Mouse (Mus musculus) spleen, postnatal 10 days (tissue): ENCODE data around the gene Gbe1.

Experiments used
- DNase-seq, 2 experiments: peaks; one replicate each; pipeline ENCODE4 v3.0.0; 2021 to 2022; ENCODE audit warnings: low spot score in 2 of 2

The Gbe1 gene

GRCm38 (mm10) chr16:70353058-70353457 is 39.3 kb downstream of the Gbe1 start:
- no peak for DNase-seq

- no peak for DNase-seq
Measured at GRCm38 (mm10) chr16:70358326-70358725, 44.6 kb downstream of the Gbe1 start.

- DNase-seq, result no peak
Measured at GRCm38 (mm10) chr16:70365229-70365628, 51.5 kb downstream of the Gbe1 start.

- DNase-seq, result no peak
Measured at GRCm38 (mm10) chr16:70381045-70381444, 67.3 kb downstream of the Gbe1 start.

- no peak for DNase-seq
Measured at GRCm38 (mm10) chr16:70385494-70385893, 71.7 kb downstream of the Gbe1 start.

GRCm38 (mm10) chr16:70387385-70387784 is 73.6 kb downstream of the Gbe1 start:
- DNase-seq, result no peak

- no peak for DNase-seq
Measured at GRCm38 (mm10) chr16:70395276-70395675, 81.5 kb downstream of the Gbe1 start.

GRCm38 (mm10) chr16:70407780-70408179 is 94.0 kb downstream of the Gbe1 start:
- no peak for DNase-seq

GRCm38 (mm10) chr16:70421077-70421476 is 107.3 kb downstream of the Gbe1 start:
- DNase-seq, result no peak

GRCm38 (mm10) chr16:70449520-70449919 is 135.8 kb downstream of the Gbe1 start:
- no peak for DNase-seq

DNA sequence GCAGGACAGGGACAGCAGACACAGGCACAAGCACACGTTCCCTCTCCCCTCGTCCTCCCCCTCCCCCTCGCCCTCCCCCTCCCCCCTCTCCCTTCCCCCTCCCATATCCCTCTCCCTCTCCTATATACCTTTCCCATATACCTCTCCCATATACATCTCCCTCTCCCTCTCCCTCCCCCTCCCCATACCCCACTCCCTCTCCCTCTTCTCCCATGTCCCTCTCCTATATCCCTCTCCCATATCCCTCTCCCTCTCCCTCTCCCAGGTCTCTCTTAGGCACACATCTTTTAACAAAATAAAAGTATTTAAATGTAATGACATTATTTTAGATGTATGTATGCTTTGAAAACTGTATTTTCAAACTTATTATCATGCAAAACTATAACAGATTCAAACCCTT is 161.8 kb downstream of the Gbe1 start:
- DNase-seq, result no peak

DNA sequence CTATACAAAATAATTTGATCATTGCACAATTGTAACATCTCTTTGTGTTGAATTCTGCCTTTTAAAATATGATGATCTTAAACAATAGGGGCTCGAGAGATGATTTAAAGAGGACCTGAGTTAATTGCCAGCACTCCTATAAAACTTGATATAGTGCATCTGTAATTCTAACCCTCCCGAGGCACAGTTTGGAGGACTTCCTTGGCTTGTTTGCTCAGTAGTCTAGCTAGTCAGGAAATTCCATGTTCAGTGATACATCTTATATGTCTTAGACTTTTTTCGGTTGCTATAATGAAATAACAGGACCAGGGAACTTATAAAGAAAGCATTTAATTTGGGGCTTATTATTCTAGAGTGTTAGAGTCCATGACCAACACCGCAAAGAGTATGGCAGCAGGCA is 162.4 kb downstream of the Gbe1 start:
- no peak for DNase-seq

DNA sequence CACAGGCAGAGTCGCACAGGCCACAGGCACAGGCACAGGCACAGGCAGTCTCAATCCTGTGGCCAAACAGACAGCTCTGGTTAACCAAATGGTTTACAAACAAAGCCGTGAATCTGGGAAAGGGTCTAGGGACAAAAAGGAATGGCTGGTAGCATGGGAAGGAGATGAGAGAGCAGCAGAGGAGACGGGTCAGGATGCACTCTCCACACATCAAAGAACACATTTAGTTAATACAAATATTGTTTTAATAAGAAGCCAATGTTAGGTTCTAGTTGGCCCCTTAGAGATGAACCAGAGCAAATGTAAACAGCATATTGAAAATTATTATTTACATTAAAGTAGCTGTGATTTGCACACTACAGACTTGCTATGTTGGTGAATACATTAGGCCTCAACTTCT is 166.7 kb downstream of the Gbe1 start:
- no peak for DNase-seq

DNA sequence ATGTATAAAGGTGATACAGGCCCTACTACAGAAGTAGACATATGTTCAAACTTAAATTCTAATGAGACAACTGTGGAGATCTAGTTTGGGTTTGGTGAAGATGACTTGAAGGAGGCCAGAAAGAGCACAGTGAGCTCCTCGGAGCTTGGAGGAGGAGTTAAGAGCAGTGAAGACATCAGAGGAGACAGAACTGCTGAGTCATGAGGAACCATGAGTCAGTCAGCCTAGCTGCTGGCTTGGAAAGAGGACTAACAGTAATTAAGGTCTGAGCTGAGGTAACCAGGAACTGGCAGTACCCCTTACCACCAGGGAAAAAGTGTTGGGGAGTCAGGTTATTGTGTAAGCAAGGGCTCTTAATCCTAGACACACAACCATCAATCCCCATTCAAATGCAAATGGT is 192.7 kb downstream of the Gbe1 start:
- no peak for DNase-seq

DNA sequence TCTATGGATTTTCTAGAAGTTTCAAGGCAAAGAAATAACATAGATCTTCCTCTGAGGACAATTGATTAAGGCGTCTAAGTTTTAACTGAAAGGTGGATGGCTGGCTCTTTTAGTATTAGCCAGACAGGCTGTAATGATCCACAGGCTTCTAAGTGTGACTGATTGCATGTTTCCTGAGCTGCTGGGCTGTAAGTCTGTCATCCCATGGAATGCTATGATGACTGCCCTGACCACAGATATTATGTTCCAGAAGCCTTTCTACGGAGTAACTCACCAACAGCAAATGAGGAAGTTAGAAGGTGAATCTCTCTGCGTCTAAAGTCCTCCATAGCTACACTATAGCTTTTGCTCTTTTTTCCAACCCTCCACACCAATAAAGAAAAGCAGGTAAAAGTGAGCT is 197.2 kb downstream of the Gbe1 start:
- no peak for DNase-seq

GRCm38 (mm10) chr16:70522861-70523260 is 209.1 kb downstream of the Gbe1 start:
- DNase-seq, result no peak

- no peak for DNase-seq
Measured at GRCm38 (mm10) chr16:70523566-70523965, 209.8 kb downstream of the Gbe1 start.

GRCm38 (mm10) chr16:70524273-70524672 is 210.5 kb downstream of the Gbe1 start:
- no peak for DNase-seq

- DNase-seq, result no peak
Measured at GRCm38 (mm10) chr16:70527224-70527623, 213.5 kb downstream of the Gbe1 start.

GRCm38 (mm10) chr16:70535224-70535623 is 221.5 kb downstream of the Gbe1 start:
- no peak for DNase-seq

GRCm38 (mm10) chr16:70550835-70551234 is 237.1 kb downstream of the Gbe1 start:
- DNase-seq, result no peak

GRCm38 (mm10) chr16:70561635-70562348 is 248.0 kb downstream of the Gbe1 start:
- DNase-seq, result no peak

DNA sequence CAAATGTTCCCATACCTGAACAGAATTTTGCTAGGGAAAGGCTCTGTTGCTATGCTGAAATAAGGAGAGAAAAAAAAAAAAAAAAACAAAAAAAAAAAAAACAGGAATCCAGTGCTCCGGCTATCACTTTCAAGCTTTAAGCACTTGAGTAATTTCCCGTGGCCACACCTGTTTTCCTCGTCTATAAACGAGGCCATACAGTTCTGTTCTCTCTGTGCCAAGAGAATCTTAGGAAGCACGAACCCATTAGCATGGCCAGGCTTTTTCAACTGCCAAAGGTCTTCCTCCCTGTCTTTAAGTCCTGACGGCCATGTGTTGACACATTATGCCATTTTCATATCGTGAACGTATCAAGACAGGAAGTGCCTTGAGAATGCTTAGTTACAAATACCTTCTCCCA is 248.8 kb downstream of the Gbe1 start:
- DNase-seq, result no peak

DNA sequence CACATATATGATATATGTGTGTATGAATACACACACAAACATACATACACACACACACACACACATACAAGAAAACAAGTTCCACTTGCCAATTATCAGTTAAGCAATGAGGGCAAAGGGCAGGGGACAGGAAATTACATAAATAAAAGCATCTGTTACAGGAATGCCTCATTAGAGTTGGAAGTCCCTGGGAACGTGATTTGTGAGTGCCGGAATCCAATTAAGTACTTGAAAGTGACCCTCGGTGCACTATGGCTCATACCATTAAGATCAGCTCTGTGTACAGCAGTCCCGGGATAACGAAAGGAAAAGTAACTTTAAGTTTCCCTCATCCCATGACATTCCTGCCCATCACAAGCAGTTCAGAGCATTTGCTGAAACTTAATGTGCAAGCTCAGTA is 249.7 kb downstream of the Gbe1 start:
- DNase-seq, result no peak
